Mouse (Mus musculus): ENCODE results near the gene Dgki.

The Dgki gene

GRCm38 (mm10) chr6:37291171-37291570 lies 8.8 kb downstream of the Dgki start:
- DNase-seq = no peak

GRCm38 (mm10) chr6:37290691-37291090 lies 9.3 kb downstream of the Dgki start:
- no peak for DNase-seq

GRCm38 (mm10) chr6:37286134-37286533 lies 13.8 kb downstream of the Dgki start:
- DNase-seq = no peak

GRCm38 (mm10) chr6:37284879-37285278 lies 15.1 kb downstream of the Dgki start:
- no peak for DNase-seq

GRCm38 (mm10) chr6:37283336-37283735 lies 16.6 kb downstream of the Dgki start:
- DNase-seq = no peak

- DNase-seq = no peak
Measured at GRCm38 (mm10) chr6:37282659-37283058, 17.3 kb downstream of the Dgki start.

- no peak for DNase-seq
Measured at GRCm38 (mm10) chr6:37276834-37277715, 22.9 kb downstream of the Dgki start.

- no peak for DNase-seq
Measured at GRCm38 (mm10) chr6:37276181-37276580, 23.8 kb downstream of the Dgki start.

GRCm38 (mm10) chr6:37270905-37271591 lies 28.9 kb downstream of the Dgki start:
- no peak for DNase-seq

- no peak for DNase-seq
Measured at GRCm38 (mm10) chr6:37268589-37268988, 31.4 kb downstream of the Dgki start.

GRCm38 (mm10) chr6:37267952-37268351 lies 32.0 kb downstream of the Dgki start:
- no peak for DNase-seq

GRCm38 (mm10) chr6:37262486-37262885 lies 37.5 kb downstream of the Dgki start:
- DNase-seq = no peak

- DNase-seq = no peak
Measured at GRCm38 (mm10) chr6:37261236-37261852, 38.6 kb downstream of the Dgki start.

GRCm38 (mm10) chr6:37258662-37259061 lies 41.3 kb downstream of the Dgki start:
- no peak for DNase-seq

- DNase-seq = no peak
Measured at GRCm38 (mm10) chr6:37254144-37254543, 45.8 kb downstream of the Dgki start.

GRCm38 (mm10) chr6:37252536-37252935 lies 47.4 kb downstream of the Dgki start:
- no peak for DNase-seq

GRCm38 (mm10) chr6:37250671-37251070 lies 49.3 kb downstream of the Dgki start:
- DNase-seq = no peak

- no peak for DNase-seq
Measured at GRCm38 (mm10) chr6:37245757-37246156, 54.2 kb downstream of the Dgki start.

- no peak for DNase-seq
Measured at GRCm38 (mm10) chr6:37244074-37244473, 55.9 kb downstream of the Dgki start.

GRCm38 (mm10) chr6:37242769-37243121 lies 57.2 kb downstream of the Dgki start:
- no peak for DNase-seq

GRCm38 (mm10) chr6:37242100-37242768 lies 57.8 kb downstream of the Dgki start:
- DNase-seq = no peak

GRCm38 (mm10) chr6:37241434-37241833 lies 58.5 kb downstream of the Dgki start:
- DNase-seq = no peak

- no peak for DNase-seq
Measured at GRCm38 (mm10) chr6:37240140-37240539, 59.8 kb downstream of the Dgki start.

All from thymus, postnatal 25 days (tissue).